Mouse (Mus musculus) WW6 (cell line): ENCODE results near the gene Dus4l.
"Not testable (repeated sequence)": the region's sequence is repeated elsewhere in the genome, so short reads cannot be mapped to it uniquely, and the experiment has no call there.

Experiments used
- DNase-seq: peaks from one replicate; pipeline ENCODE4 v3.0.0-alpha.2; 2013; ENCODE audit warnings: low read depth, low spot score

The Dus4l gene

GRCm38 (mm10) chr12:31654197-31654964 lies at the start of gene Dus4l, which contains the start of gene Cog5:
Gene Dus4l (minus strand): TSS chr12:31654826.
Gene Cog5 (plus strand): TSS chr12:31654869.
- peak; percentile 82 for DNase-seq

DNA sequence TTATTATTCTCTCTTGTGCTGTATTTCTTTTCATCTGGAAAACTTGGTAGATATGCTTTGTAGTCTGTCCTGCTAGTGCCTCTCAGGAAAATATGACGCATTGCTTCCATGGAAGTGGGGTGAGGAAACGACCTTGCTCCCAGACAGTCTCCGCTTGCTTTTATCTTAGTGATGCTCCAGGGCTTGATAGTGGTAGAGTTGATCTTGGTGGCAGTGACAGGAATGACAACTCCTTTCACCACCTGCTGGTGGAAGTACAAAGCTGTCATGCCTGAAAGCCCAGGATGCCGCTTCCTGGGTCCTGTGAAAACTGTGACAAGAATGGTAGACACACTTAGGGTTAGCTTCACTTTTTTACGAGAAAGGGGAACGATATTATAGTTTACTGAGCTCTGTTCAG lies 49.3 kb upstream of the Dus4l start:
- DNase-seq, result no peak

DNA sequence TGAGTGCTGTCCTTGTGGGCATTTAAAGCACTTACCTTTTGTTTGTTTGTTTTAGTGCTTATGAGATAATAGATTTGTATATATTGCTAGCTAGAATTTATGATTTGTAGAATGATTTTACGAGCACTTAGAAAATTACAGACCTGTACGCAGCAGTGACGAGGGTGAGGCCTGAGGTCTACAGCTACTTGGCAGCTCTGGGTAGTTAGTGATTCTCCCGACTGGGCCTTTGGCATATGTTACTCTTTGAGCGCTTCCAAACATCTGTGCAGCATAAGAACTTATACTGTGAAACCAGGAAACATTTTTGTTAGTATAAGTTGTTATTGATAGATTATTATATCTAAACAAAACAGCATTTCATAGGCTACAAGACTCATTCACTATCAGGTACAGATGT lies 46.8 kb upstream of the Dus4l start:
- no peak for DNase-seq

DNA sequence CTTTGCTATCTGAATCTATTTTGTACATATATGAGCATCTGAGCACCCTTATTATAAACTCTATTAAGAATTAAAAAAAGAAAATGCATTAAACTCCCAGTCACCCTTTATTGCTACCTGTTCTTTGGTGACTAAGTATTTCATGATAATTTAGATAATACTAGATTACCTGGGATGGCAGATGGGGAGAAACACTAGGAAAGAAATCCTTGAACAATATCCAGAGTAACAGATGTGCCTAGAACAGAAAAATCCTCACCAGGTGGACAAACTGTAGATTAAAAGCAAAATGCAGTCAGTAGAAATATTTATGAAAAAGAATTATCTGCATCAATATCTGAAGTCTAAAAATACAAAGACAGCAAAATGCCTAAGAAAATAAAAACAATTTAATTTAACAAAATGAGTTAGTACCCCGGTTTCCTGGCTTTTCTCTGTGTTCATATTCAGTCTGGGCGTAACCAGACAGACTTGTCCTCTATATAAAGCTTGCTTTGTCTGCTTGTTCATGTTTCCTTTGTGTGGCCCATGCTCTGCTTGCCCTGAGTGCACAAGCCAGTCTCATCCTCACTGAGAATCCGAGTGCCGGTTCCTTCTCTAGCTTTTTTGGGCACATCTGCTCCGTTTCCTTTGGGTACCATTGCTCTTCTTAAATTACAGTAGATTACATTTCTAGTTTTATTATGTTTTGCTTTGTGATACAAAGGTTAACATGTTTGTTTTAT lies 46.2 kb upstream of the Dus4l start:
- DNase-seq, result no peak

- no peak for DNase-seq
Observed at GRCm38 (mm10) chr12:31693278-31693677, 38.7 kb upstream of the Dus4l start.

DNA sequence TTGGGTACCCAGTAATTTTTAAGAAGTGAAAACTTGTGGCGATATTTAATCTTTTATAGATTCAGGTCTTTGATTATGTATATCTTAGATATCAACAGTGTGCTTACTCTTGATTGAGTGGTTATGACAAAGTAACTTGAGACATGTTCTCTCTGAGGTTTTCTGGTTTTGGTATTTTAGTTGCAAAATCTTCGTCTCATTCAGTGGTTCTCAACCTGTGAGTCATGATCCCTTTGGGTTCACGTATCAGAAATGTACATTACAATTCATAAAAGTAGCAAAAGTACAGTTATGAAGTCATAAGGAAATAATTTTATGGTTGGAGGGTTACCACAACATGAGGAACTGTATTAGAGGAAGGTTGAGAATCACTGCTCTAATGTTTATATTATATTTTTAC lies 32.1 kb upstream of the Dus4l start:
- no peak for DNase-seq

DNA sequence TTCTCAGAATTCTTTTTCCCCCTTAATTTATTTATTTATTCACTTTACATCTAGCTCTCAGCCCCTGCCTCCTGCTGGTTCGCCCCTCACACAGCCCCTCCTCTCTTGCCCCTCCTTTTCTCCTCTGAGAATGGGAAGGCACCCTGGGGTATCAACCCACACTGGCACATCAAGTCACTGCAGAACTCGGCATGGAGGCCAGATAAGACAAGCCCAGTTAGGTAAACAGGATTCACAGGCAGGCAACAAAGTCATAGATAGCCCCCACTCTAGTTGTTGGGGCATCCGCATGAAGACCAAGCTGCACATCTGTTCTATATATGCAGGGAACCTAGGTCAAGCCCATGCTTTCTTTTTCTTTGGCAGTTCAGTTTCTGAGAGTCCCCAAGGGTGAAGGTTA lies 12.6 kb upstream of the Dus4l start:
- DNase-seq, result no peak

GRCm38 (mm10) chr12:31665999-31666398 lies 11.4 kb upstream of the Dus4l start:
- DNase-seq, result no peak

DNA sequence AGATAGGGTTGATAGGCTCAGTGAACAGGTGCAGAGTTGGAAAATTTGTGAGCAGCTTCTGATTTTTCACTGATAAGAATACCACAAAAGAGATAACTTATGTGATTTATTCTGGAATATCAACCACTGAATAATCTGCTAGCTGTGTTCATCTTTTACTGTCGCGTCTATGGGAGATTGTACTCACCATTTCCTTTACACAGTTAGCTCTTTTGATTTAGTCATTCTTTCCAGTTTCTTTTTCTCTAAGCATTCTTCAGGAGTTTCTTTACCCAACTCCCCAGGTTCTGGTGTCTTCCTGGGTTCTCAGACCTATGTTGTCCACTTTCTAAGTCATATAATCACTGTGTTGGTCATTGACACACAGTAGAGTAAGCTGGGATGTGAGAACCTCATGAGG lies 2.2 kb upstream of the Dus4l start:
- DNase-seq, result no peak

DNA sequence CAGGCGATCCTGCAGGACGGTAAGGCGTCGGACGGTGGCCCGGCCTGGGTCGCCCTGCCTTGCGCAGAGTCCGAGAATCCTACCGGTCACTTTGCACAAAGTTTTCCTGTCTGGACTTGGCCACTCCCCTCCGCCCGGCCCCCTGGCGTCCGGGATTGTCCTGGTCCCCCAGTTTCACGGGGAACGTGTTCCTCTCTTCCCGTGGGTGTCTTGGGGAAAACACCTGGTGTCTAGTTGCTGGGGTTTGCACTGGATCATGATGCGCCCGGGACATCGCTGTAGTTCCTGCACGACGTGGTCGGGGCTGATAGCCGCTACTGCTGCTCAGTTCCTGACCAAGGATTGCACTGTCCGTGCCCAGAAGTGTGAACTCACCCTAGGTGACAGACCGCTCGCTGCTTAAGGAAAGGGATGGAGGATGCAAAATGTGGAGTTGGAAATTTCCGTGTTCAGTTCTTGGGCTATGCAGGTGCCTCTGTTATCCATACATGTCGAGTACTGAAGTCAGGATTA lies 395 bp upstream of the Dus4l start:
- peak; percentile 20 for DNase-seq

DNA sequence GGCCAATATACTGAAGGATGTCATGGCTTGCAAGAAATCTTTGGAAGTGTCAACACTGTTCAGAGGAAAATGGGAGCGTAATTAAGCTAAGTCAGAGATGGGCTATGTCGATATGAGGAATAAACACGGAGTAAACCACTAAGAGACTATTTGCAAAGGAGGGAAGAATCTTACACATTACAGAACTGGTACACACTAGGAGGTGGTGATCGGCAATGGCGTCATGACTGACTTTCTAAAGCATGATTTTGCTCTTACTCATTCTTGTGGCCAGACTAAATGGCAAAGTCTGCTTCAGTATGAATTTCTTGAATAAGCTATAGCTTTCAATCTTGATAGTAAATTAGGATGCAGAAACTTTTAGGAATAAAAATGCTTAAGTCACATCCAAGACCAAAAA lies 1.0 kb downstream of the Dus4l start:
- no peak for DNase-seq

DNA sequence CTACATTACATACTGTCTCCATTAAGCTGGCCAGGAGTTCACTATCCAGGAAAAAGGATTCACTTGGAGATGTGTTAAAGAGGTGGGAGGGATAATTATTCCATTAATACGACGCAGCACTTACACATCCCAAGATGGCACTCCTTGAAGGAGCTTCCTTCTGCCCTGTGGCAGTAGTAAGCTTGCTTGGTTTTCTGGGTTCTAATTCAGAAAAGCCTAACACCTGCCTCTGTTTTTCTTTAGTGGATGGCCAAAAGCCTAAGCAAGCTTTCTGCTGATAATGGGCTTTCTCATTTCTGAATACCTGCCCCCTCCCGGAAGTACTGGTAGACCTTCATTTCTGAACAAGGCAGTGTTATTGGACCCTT lies 19.4 kb downstream of the Dus4l start:
- DNase-seq, result no peak

DNA sequence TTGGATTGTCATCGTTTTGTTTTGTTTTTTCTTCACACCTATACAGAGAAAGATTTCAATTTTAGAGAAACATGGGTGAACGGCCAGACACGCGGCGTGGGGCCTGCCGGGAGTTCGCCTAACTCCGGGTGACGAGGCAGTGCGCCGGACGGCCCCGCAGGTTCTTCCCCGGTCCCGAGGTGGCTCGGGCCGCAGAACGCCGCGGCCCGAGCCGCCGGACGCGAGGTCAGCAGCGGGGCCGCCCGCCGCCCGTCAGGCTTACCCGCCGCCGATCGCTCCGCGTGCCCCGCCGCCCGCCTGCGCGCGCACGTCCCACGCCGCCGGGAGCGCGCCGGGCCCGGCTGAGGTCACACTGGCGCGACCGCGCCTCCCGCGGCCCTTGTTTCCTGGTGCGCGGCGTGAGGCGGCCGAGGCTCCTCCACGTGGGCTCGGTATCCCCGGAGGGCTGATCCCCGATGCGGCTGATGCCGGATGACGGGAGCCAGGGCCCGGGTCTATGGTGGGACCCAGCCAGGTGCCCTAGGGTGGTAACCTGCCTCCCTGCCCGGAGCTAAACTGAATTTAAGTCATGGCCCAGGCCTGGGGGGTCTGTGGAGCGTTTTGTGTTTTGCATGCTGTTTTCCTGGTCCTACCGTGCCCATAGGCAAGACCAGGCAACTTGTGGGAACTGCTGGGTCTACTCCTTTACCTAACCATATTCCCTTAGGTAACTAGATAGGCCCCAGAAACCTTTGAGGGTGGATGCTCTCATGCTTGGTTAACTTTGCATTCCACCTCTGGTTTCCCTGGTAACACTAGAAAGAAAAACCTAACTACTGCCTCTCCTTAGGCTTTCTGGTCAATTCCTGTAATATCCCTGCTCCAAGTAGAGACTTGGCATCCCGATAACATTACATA lies 20.0 kb downstream of the Dus4l start, which contains the start of gene Bcap29:
TSS of gene Bcap29 (minus strand) at position 316 of the 897 bp plus-strand sequence.
- no peak for DNase-seq

GRCm38 (mm10) chr12:31633970-31634342 lies 20.7 kb downstream of the Dus4l start:
- DNase-seq, result no peak

GRCm38 (mm10) chr12:31628396-31628795 lies 26.2 kb downstream of the Dus4l start:
- DNase-seq, result not testable (repeated sequence)

- no peak for DNase-seq
Observed at GRCm38 (mm10) chr12:31625016-31625415, 29.6 kb downstream of the Dus4l start.

- no peak for DNase-seq
Observed at GRCm38 (mm10) chr12:31620106-31620505, 34.5 kb downstream of the Dus4l start.

DNA sequence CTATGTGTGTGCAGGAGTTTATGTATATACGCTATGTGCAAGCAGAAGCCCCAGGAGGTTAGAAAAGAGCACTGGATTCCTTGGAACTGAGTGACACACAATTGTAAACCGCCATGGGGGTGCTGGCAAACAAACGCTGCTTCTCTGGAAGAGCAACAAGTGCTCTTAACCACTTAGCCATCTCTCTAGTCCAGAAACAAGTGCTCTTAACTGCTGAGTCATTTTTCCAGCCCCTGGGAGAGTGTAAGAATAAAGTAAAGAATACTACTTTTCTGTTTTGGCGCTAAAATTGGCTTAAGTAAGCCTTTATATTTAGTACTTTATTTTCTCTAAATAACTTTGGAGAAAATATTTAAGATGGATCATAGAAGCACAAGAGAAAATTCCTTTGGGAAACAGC lies 41.3 kb downstream of the Dus4l start:
- DNase-seq, result no peak

GRCm38 (mm10) chr12:31608138-31608537 lies 46.5 kb downstream of the Dus4l start:
- DNase-seq, result peak; percentile 31

DNA sequence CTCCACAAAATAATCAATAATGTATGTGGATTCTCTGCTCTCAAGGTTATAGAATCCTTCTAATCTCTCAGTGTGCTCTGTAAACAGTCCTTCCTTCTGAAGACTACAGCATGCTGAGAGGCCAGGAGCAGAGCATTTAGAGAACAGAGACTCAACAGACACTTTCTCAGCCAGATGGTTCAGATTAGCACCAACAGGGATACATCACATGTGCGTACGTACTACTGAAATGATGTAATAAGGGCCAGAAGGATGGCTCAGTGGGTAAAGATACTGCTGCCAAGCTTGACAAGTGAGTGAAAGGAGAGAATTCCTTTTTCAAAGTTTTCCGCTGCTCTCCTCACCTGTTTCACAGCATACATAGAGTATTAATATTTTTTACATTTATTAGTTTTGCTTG lies 49.7 kb downstream of the Dus4l start:
- DNase-seq, result no peak

- DNase-seq, result no peak
Observed at GRCm38 (mm10) chr12:31603586-31603985, 51.0 kb downstream of the Dus4l start.

GRCm38 (mm10) chr12:31594296-31594695 lies 60.3 kb downstream of the Dus4l start:
- no peak for DNase-seq
